Mouse (Mus musculus): ENCODE measurements around the gene Traf3. TPM values are rescaled to one million over a fixed set of nuclear protein-coding genes. Genes with fewer than 3 reads are reported as not detected.

The Traf3 gene
- polyA plus RNA-seq, 1 experiment from 2014 or later: 20.9 TPM

DNA sequence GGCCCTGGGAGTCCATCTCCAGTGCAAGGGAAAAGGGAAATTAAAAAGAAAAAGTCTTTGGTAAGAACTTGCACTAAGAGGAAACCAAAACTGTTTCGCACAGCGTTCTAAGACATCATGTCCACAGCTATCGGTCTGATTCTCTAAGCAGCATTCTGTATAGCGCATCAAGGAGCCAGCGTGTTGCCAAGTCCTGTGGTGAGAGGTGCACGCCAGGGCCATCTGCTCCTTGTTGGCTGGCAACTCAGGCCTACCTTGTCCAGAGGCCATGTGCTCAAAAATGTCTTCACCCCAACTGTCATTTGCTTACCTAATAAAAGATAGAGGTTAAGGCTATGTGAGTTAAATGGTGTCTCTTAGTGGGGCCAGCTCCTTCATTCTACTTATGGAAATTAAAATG, 75.7 kb downstream of the Traf3 start:
- Histone ChIP-seq H3K4me1 (no peaks in the 10 kb centered on the region; the same call in 1 of the 2 replicates), H3K27ac (replicated peaks) (no peak overlapping the region), H3K27me3 (no peaks in the 10 kb centered on the region), H3K9ac (replicated peaks) (no peak overlapping the region), H3K4me3 (no peak overlapping the region), H3K9me3 (no peaks in the 10 kb centered on the region), H3K4me2 (replicated peaks) (no peak overlapping the region), H3K36me3 (peaks cover 68% of the 10 kb centered on the region)
- 95% methylated on average over 6 of the region's 6 CpGs for WGBS
- ATAC-seq (ENCODE audit: low FRiP score, low read depth): no peak

DNA sequence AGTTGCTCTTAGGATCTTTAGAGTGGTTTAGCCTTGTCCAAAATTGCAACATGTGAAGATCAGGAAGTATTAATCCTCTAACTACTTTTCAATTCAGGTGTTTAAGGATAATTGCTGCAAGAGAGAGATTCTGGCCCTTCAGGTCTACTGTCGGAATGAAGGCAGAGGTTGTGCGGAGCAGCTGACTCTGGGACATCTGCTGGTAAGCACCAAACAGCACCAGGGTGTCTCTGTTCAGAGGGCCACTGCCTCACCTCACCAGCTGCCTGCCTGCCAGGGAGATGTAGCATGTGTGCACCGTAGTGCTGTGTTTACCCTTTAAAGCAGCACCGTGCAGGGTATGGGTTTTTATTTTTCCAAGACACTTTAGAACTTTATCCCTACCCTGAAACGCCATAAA, 76.2 kb downstream of the Traf3 start:
- Histone ChIP-seq H3K4me2 (replicated peaks) (no peak overlapping the region), H3K27me3 (no peaks in the 10 kb centered on the region), H3K4me1 (no peaks in the 10 kb centered on the region; the same call in 1 of the 2 replicates), H3K9me3 (no peaks in the 10 kb centered on the region), H3K27ac (replicated peaks) (no peak overlapping the region), H3K4me3 (no peak overlapping the region), H3K36me3 (peaks cover 70% of the 10 kb centered on the region), H3K9ac (replicated peaks) (no peak overlapping the region)
- ATAC-seq (ENCODE audit: low FRiP score, low read depth): no peak
- 93% methylated on average over 5 of the region's 5 CpGs for WGBS

DNA sequence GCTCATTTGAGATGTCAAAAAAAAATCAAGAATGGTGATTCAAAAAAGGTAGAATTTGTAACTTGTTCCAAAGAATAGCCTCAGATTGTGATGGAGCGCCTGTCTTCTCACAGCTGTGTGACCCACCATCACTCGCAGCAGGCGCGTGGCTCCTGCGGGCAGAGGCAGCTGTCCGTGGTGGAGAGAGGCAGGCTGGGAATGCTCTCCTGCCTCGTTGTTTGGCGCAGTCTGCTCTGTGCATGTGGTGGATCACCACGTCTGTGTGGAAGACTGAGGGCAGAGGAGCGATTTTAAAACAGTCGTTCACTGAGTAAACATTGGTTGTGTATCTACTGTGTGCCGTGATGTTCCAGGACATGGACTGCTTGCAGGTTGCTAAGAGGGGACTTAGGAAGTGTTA, 77.6 kb downstream of the Traf3 start:
- no peaks in the 10 kb centered on the region for H3K9me3 ChIP-seq
- 95% methylated on average over 12 of the region's 12 CpGs for WGBS
- H3K36me3 ChIP-seq: peaks cover 68% of the 10 kb centered on the region
- no peak overlapping the region for H3K27ac ChIP-seq (replicated peaks)
- ATAC-seq (ENCODE audit: low FRiP score, low read depth): no peak
- H3K4me1 ChIP-seq: no peaks in the 10 kb centered on the region; the same call in 1 of the 2 replicates
- H3K9ac ChIP-seq (replicated peaks): no peak overlapping the region
- H3K4me3 ChIP-seq: no peak overlapping the region
- H3K27me3 ChIP-seq: no peaks in the 10 kb centered on the region
- no peak overlapping the region for H3K4me2 ChIP-seq (replicated peaks)

DNA sequence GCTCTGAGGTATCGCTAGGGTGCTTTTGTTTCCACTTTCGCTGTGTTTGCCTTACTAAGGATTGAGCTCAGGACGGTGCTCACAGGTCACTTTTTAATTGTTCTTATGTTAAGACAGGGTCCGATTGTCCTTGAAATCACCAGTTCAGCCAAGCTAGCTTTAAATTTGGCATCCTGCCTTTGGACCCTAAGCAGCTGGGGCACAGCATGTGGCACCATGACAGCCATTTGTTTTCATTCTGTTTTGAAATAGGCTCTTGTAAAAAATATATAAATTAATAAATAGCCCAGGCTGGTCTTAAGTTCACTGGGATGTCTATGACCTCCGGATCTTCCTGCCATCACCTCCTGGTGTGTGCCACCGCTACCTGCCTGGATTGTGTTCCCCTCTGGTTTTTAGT, 78.9 kb downstream of the Traf3 start:
- peaks cover 62% of the 10 kb centered on the region for H3K36me3 ChIP-seq
- H3K4me1 ChIP-seq: no peaks in the 10 kb centered on the region
- no peaks in the 10 kb centered on the region for H3K27me3 ChIP-seq
- H3K4me3 ChIP-seq: no peak overlapping the region
- no peak overlapping the region for H3K4me2 ChIP-seq (replicated peaks)
- ATAC-seq (ENCODE audit: low FRiP score, low read depth): no peak
- 79% methylated on average over 6 of the region's 6 CpGs for WGBS
- no peak overlapping the region for H3K27ac ChIP-seq (replicated peaks)
- H3K9ac ChIP-seq (replicated peaks): no peak overlapping the region
- no peaks in the 10 kb centered on the region for H3K9me3 ChIP-seq

DNA sequence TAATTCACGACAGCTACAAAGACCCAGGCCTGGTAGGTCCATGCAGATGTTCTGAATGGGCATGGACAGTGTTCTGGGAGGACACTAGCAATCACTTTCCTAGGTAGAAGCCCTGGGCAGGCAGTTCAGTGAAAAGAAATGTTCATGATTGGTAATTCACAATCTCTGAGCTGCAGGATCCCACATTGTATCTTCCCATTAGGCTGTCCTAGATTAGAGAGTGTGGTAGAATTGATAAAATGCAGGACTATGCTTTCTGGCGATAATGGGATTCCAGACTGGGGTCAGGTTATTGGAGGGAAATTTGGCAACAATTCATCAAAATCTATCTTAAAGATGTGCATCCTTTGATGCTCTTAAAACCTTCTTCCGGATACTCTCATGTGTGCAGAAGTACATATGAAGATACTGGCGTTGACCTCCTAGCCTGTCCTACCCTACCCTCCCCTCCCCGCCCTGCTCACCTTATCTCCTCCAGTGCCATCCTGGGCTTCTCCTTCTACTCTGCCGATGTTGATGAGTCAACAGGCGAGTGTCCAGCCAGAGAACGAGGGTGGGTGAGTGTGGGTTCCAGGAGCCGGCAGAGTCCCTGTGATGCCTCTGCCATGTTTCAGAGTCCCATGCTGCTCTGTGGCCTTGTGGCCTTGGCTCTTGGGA, 80.8 kb downstream of the Traf3 start:
- H3K4me3 ChIP-seq: no peak overlapping the region
- no peaks in the 10 kb centered on the region for H3K9me3 ChIP-seq
- H3K27me3 ChIP-seq: no peaks in the 10 kb centered on the region
- peaks cover 61% of the 10 kb centered on the region for H3K36me3 ChIP-seq
- no peak overlapping the region for H3K4me2 ChIP-seq (replicated peaks)
- ATAC-seq (ENCODE audit: low FRiP score, low read depth): no peak
- H3K4me1 ChIP-seq: no peaks in the 10 kb centered on the region
- WGBS: 93% methylated on average over 9 of the region's 9 CpGs
- H3K9ac ChIP-seq (replicated peaks): no peak overlapping the region
- H3K27ac ChIP-seq (replicated peaks): no peak overlapping the region

DNA sequence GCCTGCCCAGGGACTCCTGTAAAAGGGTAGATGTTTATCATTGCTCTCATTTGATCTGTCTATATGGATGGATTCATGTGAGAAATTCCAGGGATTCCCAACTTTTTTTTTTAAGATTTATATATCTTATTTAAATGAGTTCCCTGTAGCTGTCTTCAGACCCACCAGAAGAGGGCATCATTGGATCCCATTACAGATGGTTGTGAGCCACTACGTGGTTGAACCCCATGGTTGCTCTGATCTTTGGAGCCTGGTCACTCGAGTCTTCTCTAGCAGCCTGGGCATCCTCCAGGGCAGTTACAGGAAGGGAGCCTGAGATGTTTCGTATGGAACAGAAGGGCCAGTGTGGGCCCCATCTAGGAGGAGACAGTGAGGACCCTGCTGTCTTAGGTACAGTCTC, 82.9 kb downstream of the Traf3 start:
- Histone ChIP-seq H3K9ac (replicated peaks) (no peak overlapping the region), H3K9me3 (no peaks in the 10 kb centered on the region), H3K27ac (replicated peaks) (no peak overlapping the region), H3K36me3 (peaks cover 55% of the 10 kb centered on the region), H3K4me2 (replicated peaks) (no peak overlapping the region), H3K4me1 (no peaks in the 10 kb centered on the region), H3K27me3 (no peaks in the 10 kb centered on the region), H3K4me3 (no peak overlapping the region)
- no peak for ATAC-seq (ENCODE audit: low FRiP score, low read depth)
- WGBS: 59% methylated on average over 3 of the region's 3 CpGs

DNA sequence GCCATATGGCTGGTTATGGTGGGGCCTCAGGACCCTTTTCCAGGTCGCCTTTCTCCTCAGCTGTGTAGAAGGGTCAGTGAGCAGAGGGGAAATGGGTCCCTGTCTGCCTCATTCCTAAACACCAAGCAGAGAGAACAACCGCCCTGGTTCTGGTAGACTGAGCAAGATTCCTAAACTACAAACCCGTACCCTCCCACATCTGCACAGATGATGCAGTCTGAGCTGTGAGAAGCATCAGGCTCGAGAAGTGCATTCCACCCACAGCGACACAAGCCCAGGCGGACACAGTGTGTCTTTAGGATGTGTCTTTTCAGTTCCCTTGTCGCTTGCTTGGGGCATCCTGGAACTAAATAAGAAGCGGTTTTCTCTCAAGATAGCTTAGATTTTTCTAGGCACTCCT, 83.9 kb downstream of the Traf3 start:
- Histone ChIP-seq H3K36me3 (peaks cover 49% of the 10 kb centered on the region), H3K27ac (replicated peaks) (no peak overlapping the region), H3K4me3 (no peak overlapping the region), H3K9ac (replicated peaks) (no peak overlapping the region), H3K27me3 (no peaks in the 10 kb centered on the region), H3K9me3 (no peaks in the 10 kb centered on the region), H3K4me1 (no peaks in the 10 kb centered on the region; the same call in 1 of the 2 replicates), H3K4me2 (replicated peaks) (no peak overlapping the region)
- 88% methylated on average over 8 of the region's 8 CpGs for WGBS
- no peak for ATAC-seq (ENCODE audit: low FRiP score, low read depth)

DNA sequence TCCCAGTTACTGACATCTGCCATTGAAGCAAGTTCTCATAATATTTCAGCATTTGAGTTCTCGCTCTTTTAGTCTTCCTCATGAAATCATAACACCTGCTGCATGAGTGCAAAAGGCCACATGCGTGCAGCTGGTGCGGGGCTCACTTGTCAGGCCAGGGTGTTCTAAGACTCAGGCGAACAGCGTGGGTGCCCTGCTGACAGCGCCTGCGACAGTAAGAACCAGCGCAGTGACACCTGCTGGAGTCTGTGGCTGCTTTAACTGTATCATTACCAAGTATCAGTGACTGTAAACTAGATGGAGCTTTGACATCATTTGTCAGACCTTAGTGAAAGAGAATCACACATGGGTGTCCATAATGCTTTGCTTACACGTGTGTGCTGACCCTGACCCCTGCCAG, 85.1 kb downstream of the Traf3 start:
- no peak for ATAC-seq (ENCODE audit: low FRiP score, low read depth)
- Histone ChIP-seq H3K36me3 (peaks cover 50% of the 10 kb centered on the region), H3K9ac (replicated peaks) (no peak overlapping the region), H3K9me3 (no peaks in the 10 kb centered on the region), H3K4me1 (no peaks in the 10 kb centered on the region; the same call in 1 of the 2 replicates), H3K4me3 (no peak overlapping the region), H3K27me3 (no peaks in the 10 kb centered on the region), H3K27ac (replicated peaks) (no peak overlapping the region), H3K4me2 (replicated peaks) (no peak overlapping the region)
- WGBS: 76% methylated on average over 9 of the region's 9 CpGs

DNA sequence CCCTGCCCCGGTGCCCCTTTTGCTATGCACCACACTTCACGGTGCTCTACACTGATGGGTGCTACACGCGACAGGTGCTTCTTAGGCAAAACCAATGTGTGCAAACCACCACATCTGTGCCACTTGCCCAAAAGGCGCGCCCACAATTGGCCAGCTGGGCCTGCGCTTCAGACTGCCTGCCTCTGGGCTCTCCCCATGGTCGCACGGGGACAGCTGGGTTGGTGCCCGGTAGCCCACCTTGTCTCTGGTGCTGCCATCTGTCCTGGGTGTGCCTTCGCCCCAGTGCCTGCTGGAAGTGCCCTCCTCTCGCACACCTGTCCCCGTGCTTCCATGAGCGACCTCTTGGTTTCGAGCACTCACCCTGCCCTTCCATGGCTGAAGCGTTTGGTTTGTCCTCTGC, 97.5 kb downstream of the Traf3 start:
- WGBS: 96% methylated on average over 16 of the region's 16 CpGs
- Histone ChIP-seq H3K4me2 (replicated peaks) (no peak overlapping the region), H3K27me3 (0 out of 2 replicates have a peak, but pooled peaks cover 2% of the 10 kb centered on the region), H3K9ac (replicated peaks) (no peak overlapping the region), H3K27ac (replicated peaks) (no peak overlapping the region), H3K36me3 (peaks cover 36% of the 10 kb centered on the region), H3K4me3 (no peak overlapping the region), H3K9me3 (no peaks in the 10 kb centered on the region), H3K4me1 (no peaks in the 10 kb centered on the region)
- no peak for ATAC-seq (ENCODE audit: low FRiP score, low read depth)

DNA sequence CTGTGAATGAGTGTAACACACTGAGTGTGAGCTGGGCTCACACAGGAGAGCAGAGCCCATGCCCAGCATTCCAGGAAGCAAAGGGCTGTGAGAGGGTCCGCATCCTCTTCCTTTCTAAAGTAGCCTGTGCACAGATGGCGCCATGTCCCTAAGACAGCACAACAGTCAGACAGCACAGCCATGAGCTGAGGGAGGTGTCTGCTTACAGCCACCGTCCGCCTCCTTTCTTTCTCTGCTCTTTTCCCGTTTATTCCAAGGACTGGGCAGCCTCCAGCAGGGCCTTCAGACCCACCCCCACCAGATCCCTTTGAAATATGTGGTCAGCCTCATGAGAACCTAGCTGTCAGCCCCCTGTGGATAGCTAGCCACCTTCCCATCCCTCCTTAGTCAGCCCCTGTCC, 99.0 kb downstream of the Traf3 start:
- Histone ChIP-seq H3K9ac (replicated peaks) (no peak overlapping the region), H3K27me3 (peaks cover 14% of the 10 kb centered on the region), H3K4me2 (replicated peaks) (no peak overlapping the region), H3K9me3 (no peaks in the 10 kb centered on the region), H3K27ac (replicated peaks) (no peak overlapping the region), H3K4me1 (no peaks in the 10 kb centered on the region), H3K36me3 (peaks cover 30% of the 10 kb centered on the region), H3K4me3 (no peak overlapping the region)
- 62% methylated on average over 5 of the region's 5 CpGs for WGBS
- ATAC-seq (ENCODE audit: low FRiP score, low read depth): no peak

DNA sequence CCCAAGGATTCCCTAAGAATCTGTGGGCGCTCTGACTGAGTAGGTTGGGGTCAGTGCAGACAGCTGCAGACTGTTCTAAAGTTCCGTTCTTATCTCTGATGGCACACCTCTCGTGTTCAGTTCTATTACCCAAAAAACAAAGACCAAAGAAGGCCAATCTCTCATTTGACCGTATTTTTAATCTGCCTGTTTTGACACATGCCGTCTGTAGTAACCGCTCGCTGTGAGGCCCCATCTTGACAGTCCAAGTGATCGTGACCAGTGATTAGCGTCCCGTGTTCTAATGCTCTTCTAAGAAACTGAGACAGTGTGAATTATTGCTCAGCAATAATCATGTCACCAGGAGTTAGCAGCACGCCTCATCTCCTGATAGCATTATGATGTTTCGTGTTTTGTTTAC, 100.4 kb downstream of the Traf3 start:
- Histone ChIP-seq H3K4me2 (replicated peaks) (no peak overlapping the region), H3K4me3 (no peak overlapping the region), H3K4me1 (no peaks in the 10 kb centered on the region), H3K36me3 (peaks cover 19% of the 10 kb centered on the region), H3K27me3 (peaks cover 27% of the 10 kb centered on the region), H3K9me3 (no peaks in the 10 kb centered on the region), H3K9ac (replicated peaks) (no peak overlapping the region), H3K27ac (replicated peaks) (no peak overlapping the region)
- WGBS: 66% methylated on average over 12 of the region's 12 CpGs
- ATAC-seq (ENCODE audit: low FRiP score, low read depth): no peak

DNA sequence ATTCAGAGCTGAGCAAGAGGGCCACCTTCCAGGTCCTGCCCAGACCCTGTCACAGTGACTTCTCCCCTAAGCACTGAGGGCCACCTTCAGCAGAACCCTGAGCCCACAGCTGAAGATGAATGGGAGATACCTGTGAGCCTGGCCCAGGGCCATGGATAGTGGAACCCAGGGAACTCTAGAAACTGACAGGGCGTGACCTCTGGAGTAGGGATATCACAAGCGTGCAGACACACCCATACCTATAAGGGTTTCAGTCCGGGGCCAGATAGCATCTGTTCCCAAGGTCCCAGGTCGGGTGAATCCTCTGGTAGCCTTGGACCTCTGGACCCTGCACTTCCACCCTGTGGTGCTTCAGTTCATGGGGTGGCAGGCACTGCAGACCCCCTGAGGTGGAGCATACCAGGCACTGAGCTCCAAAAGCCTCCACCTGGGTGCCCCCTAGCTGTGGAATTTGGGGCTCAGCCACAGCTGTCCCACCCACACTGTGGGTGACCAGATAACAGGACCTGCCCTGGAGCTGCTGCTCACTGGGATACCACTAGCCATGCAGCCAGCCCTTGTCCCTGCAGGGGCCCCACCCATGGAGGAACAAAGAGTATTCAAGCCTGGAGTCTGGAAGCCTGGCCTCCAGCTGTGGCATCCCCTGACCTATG, 101.6 kb downstream of the Traf3 start:
- H3K27ac ChIP-seq (replicated peaks): no peak overlapping the region
- peaks cover 14% of the 10 kb centered on the region for H3K36me3 ChIP-seq
- no peak overlapping the region for H3K4me3 ChIP-seq
- H3K4me1 ChIP-seq: no peaks in the 10 kb centered on the region
- H3K4me2 ChIP-seq (replicated peaks): no peak overlapping the region
- H3K9me3 ChIP-seq: no peaks in the 10 kb centered on the region
- H3K9ac ChIP-seq (replicated peaks): no peak overlapping the region
- peaks cover 39% of the 10 kb centered on the region for H3K27me3 ChIP-seq
- no peak for ATAC-seq (ENCODE audit: low FRiP score, low read depth)
- WGBS: 78% methylated on average over 4 of the region's 4 CpGs
